Mouse (Mus musculus): ENCODE measurements around the gene Ankmy1.

Gene Ankmy1

GRCm38 (mm10) chr1:92869985-92870384 lies 32.7 kb downstream of the Ankmy1 start:
- no peak for DNase-seq

DNA sequence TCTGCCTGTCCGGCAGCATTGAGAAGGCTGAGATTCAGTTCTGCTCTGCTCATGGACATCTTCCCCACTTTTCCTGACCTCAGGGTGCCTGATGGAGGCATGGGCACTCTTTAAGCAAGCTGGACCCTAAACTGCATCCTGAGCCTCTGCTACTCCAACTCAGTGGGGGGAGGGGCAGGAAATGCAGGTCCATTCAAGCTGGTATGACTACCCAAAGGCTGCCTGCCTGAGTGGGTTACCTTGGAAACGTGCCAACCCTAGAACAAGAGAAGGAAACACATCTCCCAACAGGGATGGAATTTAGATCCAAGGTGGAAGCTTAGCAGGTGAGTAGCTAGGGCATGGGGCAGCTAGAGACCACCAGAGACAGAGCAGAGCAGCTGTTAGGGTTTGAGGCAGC lies 36.5 kb downstream of the Ankmy1 start:
- DNase-seq = no peak

- DNase-seq = no peak
Measured at GRCm38 (mm10) chr1:92863268-92863667, 39.4 kb downstream of the Ankmy1 start.

DNA sequence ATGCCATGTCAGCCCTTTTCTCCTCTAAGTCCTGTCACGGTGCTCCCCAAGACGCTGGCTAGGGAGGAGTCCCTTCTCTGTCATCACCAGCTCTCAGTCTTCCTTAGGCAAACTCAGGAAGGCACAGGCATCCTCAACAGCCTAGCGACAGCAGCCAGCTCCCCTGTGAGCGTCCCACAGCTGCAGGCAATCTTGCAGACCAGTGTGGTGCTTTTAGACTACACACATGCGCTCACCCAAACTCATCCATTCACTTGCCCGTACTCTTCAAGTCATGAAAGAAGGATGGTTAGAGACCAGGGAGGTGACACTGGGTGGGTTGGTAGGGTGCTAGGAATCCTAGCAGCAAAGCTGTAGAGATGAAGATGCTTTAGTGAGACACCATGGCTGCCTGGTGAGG lies 41.2 kb downstream of the Ankmy1 start:
- no peak for DNase-seq

- DNase-seq = no peak
Measured at GRCm38 (mm10) chr1:92852450-92852849, 50.3 kb downstream of the Ankmy1 start.

DNA sequence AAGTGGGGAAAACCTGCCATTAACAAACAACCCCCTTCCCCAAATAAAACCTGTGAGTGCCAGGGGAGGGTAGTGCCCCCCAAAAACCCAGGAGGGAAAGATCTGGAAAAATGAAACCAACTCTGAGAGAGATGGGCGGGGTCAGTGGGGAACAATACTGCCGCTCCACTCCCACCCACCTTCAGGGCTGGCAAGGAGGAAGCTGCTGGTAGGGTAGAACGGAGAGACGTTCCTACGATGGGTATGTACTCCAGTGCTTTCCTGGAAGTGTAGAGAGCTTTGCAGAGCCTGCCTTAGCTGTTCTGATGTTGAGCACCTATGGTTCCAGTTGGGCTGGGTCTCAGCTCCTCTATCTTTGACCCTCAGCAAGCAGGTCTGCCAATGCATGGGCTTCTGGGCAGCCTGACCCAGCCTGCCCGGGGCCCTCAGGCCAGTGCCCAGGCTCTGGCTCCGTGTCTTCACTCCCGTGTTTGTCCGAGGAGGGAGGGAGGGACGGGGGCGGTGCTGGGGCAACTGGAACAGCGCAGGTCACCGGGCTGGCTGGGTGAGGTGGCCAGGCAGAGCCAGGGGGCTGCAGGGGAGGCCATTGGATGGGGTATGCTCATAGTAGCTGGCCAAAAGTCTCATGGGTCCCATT lies 52.6 kb downstream of the Ankmy1 start:
- DNase-seq = no peak

- DNase-seq = peak; percentile 15
Measured at GRCm38 (mm10) chr1:92849491-92849890, 53.2 kb downstream of the Ankmy1 start.

GRCm38 (mm10) chr1:92847873-92848839 lies 54.5 kb downstream of the Ankmy1 start:
- no peak for DNase-seq

DNA sequence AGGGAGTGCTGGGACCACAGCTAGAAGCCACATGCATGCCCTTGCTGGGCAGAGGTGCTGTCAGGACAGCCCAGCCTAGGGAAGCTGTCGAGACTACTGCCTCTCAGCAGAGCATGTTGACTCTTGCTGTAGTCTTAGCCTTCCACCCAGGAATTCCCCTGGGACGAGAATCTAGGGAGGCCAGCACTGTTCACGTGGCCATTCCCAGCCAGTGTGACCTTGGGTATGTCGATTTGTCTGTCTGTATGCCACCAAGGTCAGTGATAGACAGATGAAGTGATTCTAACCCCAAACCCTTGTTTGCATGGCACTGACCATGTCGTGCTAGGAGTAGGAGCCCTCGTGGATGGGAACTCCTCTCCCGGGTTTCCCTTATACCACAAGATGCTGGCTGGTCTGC lies 56.8 kb downstream of the Ankmy1 start:
- no peak for DNase-seq

GRCm38 (mm10) chr1:92841427-92841826 lies 61.3 kb downstream of the Ankmy1 start:
- DNase-seq = no peak

DNA sequence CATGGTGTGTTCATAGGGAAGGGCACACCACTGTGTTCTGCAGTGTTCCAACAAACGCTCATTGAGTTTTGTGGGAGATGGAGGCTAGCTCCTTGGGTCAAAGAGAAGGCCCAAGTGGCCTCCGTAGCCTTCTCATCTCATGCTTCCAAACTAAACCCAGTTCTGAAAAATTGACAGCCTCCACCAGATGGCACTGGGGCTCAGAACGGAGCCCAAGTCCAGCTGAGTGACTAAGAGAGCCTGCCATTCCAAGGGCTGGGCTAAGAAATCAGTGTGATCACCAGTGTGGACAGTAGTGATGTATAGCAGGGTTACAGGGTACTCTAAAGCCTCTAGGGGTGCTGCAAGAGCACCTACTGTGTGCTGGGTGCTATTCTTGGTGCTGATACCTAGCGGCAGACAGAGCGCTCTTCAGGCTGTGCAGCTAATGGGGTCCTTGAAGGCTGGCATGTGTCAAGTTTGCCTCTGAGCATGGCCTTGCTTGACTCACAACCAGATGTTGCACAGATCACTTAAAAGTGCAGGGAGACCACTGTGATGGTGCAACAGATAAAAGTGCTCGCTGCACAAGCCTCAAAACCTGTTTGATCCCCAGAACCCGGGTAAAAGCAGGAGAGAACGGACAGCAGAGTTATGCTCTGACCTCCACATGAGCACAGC lies 62.3 kb downstream of the Ankmy1 start:
- DNase-seq = peak; percentile 34

GRCm38 (mm10) chr1:92839211-92839610 lies 63.5 kb downstream of the Ankmy1 start:
- no peak for DNase-seq

GRCm38 (mm10) chr1:92837931-92838833 lies 64.5 kb downstream of the Ankmy1 start:
- DNase-seq = peak; percentile 9

DNA sequence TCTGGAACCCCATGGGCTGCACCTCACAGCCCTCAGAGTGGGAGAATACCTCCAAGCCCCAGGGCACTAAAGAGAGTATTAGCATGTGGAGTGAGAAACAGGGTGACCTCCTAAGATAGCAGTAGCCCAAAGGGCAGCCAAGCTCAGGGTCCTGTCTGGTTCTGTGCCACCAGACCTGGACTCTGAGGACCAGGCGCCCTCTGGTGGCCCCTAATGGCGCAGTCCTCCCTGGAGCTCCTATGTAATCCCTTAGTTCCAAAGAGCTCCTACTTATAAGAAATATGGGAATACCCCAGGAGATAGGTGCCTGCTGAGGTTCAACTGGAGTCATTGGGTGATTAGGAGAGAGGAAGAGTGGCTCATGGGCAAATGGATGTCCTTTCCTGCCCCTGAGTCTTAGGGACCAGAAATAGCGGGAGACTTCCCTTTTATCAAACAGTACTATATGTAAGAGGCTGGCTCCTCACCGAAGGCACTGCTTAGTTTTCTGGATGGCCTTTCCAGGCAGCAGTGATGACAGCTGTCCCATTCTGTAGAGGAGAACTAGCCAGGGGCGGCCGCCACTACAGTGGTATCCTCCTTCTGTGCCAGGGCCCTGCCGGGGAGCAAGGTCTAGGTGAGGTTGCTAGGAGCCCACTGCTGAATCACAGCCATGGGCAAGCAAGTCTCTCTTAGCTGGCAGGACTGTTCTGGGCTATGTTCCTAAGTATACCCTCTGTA lies 68.6 kb downstream of the Ankmy1 start:
- DNase-seq = peak; percentile 82

GRCm38 (mm10) chr1:92832011-92833010 lies 70.4 kb downstream of the Ankmy1 start:
- peak; percentile 61 for DNase-seq

- peak; percentile 79 for DNase-seq
Measured at GRCm38 (mm10) chr1:92831188-92832001, 71.3 kb downstream of the Ankmy1 start, which contains the start of gene Gpc1. Gpc1 (plus strand) TSS chr1:92831645.

GRCm38 (mm10) chr1:92830626-92831187 lies 72.0 kb downstream of the Ankmy1 start:
- DNase-seq = no peak

DNA sequence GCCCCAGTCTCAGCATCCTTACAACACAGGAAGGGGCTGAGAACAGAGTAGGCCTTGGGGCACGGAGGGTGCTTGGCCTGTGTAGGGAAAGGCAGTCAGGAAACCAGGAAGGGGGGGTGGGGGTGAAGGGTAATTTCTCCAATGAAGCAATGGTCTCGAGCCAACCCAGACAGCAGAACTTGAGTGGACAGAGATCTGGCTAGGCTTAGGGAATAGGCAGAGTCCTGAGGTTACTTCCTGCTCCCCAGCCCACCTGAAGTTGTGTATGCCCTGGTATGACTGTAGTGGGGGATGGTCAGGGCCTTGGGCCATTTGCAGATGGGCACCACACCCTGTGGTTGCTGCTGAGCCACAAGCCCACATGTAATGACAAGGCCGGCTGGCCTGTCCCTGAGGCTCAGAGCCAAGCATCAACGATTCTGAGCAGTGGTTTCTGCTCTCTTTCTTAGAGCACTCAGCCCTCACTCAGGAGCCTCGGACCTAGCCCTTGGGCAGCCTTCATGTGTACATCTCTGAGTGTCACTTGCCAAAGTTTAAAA lies 86.9 kb downstream of the Ankmy1 start:
- no peak for DNase-seq

DNA sequence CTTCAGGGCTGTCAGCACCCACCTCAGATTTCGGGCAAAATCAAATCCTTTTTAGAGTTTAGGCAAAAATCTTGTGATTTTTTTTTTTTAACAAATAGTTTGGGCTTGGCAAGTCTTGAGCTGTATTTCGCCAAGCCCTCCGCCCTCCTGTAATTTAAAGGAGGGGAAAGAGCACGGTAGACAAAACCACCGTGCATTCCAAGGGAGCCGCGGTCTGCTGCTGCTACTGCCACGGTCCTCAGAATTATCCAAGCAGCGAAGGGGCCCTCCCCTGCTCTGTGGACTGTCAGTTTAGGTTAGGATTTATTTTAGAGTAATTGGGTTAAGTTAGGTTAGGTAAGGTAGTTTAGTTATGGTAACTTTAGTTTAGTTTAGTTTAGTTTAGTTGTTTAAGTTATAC lies 87.6 kb downstream of the Ankmy1 start:
- DNase-seq = no peak
